Mouse (Mus musculus): ENCODE results near the gene Rora.

DNA sequence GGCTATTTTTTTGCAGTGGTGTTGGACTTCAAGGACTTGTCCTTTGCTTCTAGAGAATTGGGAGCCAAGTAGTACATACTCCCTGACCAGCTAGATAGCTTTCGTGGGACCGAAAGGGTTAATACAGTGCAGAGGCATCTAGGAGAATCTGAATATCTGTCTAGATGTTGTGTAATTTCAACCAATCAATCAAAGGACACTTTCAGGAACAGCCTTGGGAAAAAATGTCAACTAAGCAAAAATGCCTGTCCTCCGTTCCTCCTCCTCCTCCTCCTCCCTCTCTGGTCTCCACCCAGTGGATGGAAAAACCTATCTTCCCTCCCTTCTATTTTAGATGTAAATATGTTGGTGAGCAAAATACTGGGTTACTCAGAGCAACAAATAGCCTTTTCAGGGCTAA, 304.2 kb downstream of the Rora start:
- TF ChIP-seq CTCF (conservative IDR thresholded peaks at IDR 0.05; ENCODE audit: low read length) = no peak
- TF ChIP-seq POU5F1 (IDR thresholded peaks at IDR 0.05; ENCODE audit: borderline replicate concordance, low read length) = no peak
- TF ChIP-seq NANOG (IDR thresholded peaks at IDR 0.05; ENCODE audit: borderline replicate concordance, low read length) = no peak

Data from E14TG2a.4 (cell line).